Mouse (Mus musculus) thymus, adult 2 months (tissue): ENCODE measurements around the gene Shc2. TPM values are rescaled to one million over a fixed set of nuclear protein-coding genes. Genes with fewer than 3 reads are reported as not detected.

Source experiments
- DNase-seq: peaks from one replicate; pipeline ENCODE4 v3.0.0; 2021
- H3K27ac ChIP-seq: fragments of 200-500 bp; 2 replicates; pipeline ENCODE4 v1.5.1; 2012; ENCODE audit warnings: low read length, control low read depth; ENCODE audit not compliant: control insufficient read depth, insufficient read depth
- H3K27me3 ChIP-seq: fragments of 200-500 bp; 2 replicates; pipeline ENCODE4 v1.6.1; 2012; ENCODE audit warnings: mild to moderate bottlenecking, low read length, moderate library complexity, mixed read lengths; ENCODE audit not compliant: control insufficient read depth, insufficient read depth
- H3K36me3 ChIP-seq: fragments of 200-500 bp; 2 replicates; pipeline ENCODE4 v1.6.1; 2012; ENCODE audit warnings: mild to moderate bottlenecking, low read length, moderate library complexity; ENCODE audit not compliant: control insufficient read depth, insufficient read depth
- H3K4me1 ChIP-seq: fragments of 200-500 bp; replicated peaks from 2 replicates; pipeline ENCODE4 v1.6.1; 2012; ENCODE audit warnings: low read length; ENCODE audit not compliant: control insufficient read depth, insufficient read depth
- H3K4me3 ChIP-seq: fragments of 200-500 bp; 2 replicates; pipeline ENCODE4 v1.5.1; 2012; ENCODE audit warnings: mild to moderate bottlenecking, low read length, control low read depth, moderate library complexity; ENCODE audit not compliant: control insufficient read depth, insufficient read depth
- CTCF ChIP-seq: fragments of 200-500 bp; IDR thresholded peaks from 2 replicates; pipeline ENCODE4 v1.5.1; 2012; ENCODE audit warnings: mild to moderate bottlenecking, control low read depth, low read length, moderate library complexity, borderline replicate concordance; ENCODE audit not compliant: control insufficient read depth, poor library complexity, insufficient read depth; ENCODE audit errors: extremely low read depth
- POLR2A ChIP-seq: fragments of 200-500 bp; IDR thresholded peaks from 2 replicates; pipeline ENCODE4 v1.6.1; 2012; ENCODE audit warnings: mild to moderate bottlenecking, low read length, control low read depth, moderate library complexity; ENCODE audit not compliant: control insufficient read depth, poor library complexity, insufficient read depth; ENCODE audit errors: extremely low read depth
- WGBS: fragments of 180-500 bp; shearing (Covaris S2); methylation state at CpG from one replicate; pipeline ENCODE4 v1.1.7; 2018; 5-methylcytosine and 5-hydroxymethylcytosine counted together
- polyA plus RNA-seq: library from polyadenylated mRNA; depleted of rRNA; stranded (reverse); fragments of >200 nt; gene quantifications from 2 replicates; pipeline ENCODE4 v1.2.3, GENCODE M21; 2012

Gene Shc2
- polyA plus RNA-seq, 1 experiment: 1.2 TPM

DNA sequence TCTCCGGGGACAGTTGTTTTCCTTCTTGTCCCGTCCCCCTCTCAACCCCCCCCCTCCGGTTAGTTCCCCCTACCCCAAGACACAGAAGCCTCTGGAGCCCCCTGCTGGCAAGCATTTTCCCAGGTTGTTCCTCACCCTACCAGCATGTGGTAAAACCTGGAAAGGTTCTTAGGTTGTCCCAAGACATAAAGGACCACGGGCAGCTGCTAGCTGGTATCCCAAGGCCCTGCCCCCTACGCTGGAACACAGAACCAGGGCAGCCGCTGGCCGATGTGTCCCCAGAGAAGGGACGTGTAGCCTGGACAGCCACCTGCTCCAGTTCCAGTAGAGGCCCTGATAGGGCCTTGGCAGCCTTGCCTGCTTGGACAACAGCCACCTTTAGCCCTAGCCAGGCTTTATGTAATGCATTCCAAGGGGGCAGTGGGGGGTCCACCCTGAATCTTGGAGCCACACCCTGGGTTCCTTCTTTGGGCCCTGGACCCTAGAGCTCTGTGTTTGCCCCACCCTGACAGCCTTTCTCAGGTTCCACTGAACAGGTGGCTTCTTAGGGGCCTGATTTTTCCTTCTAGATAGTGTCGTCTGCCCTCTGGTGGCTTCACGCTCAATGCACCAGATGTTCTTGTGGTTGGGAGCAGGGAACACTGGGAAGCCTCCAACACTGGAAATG lies 45.3 kb upstream of the Shc2 start:
- Histone ChIP-seq H3K4me3 (peak overlapping the region; percentile 70), H3K4me1 (peaks cover 19% of the 10 kb centered on the region), H3K27ac (no peak overlapping the region), H3K27me3 (no peaks in the 10 kb centered on the region), H3K36me3 (peaks cover 26% of the 10 kb centered on the region)
- WGBS: 4% methylated on average over 10 of the region's 10 CpGs
- peak; percentile 73 for DNase-seq
- no peak for TF ChIP-seq CTCF
- TF ChIP-seq POLR2A: no peak

DNA sequence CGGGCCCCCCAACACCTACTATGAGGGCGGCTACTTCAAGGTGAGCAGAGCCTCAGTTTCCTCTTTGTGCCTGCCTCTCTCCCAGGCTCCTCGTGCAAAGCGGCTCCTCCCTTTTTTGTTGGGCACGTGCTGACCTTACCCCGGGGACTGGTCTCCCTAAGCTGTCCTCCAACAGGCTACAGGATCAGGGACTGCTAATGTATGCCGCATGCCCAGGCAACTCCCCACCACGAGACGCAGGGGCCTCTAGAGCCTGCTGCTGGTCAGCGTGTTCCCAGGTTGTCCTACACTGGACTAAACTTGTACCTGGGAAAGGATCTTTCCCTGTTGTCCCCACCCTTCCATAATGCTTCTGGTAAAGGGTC lies 44.8 kb upstream of the Shc2 start:
- Histone ChIP-seq H3K36me3 (peaks cover 20% of the 10 kb centered on the region), H3K4me1 (peaks cover 19% of the 10 kb centered on the region), H3K27me3 (no peaks in the 10 kb centered on the region), H3K4me3 (peak overlapping the region; percentile 70), H3K27ac (no peak overlapping the region)
- WGBS: 0% methylated on average over 10 of the region's 10 CpGs
- DNase-seq: peak; percentile 35
- TF ChIP-seq CTCF (no peak), POLR2A (no peak)

- H3K27ac ChIP-seq: peak within 1 kb of the TSS; percentile 35
- peak; percentile 75; the same call in 1 of the 2 replicates for TF ChIP-seq CTCF
- peak; percentile 95 for TF ChIP-seq POLR2A
- peaks cover 19% of the 10 kb centered on the region for H3K4me1 ChIP-seq
- H3K4me3 ChIP-seq: peak within 1 kb of the TSS; percentile 70
- H3K36me3 ChIP-seq: peaks cover 12% of the 10 kb centered on the region
- DNase-seq: peak; percentile 99
- WGBS: 2% methylated on average over 84 of the region's 84 CpGs
- H3K27me3 ChIP-seq: no peaks in the 10 kb centered on the region
Measured at GRCm38 (mm10) chr10:79681591-79682245, 44.0 kb upstream of the Shc2 start, which contains the start of gene Cdc34. Gene Cdc34, plus strand, starts transcription at chr10:79682195.

- TF ChIP-seq POLR2A (no peak), CTCF (no peak)
- 41% methylated on average over 11 of the region's 11 CpGs for WGBS
- H3K27me3 ChIP-seq: no peaks in the 10 kb centered on the region
- peak overlapping the region; percentile 35 for H3K27ac ChIP-seq
- H3K4me1 ChIP-seq: peaks cover 19% of the 10 kb centered on the region
- H3K36me3 ChIP-seq: peaks cover 8% of the 10 kb centered on the region
- peak; percentile 27 for DNase-seq
- H3K4me3 ChIP-seq: peak overlapping the region; percentile 42
Measured at GRCm38 (mm10) chr10:79680606-79681495, 43.1 kb upstream of the Shc2 start.

- H3K36me3 ChIP-seq: no peaks in the 10 kb centered on the region
- no peak overlapping the region for H3K4me3 ChIP-seq
- no peaks in the 10 kb centered on the region for H3K27me3 ChIP-seq
- no peak for DNase-seq
- WGBS: 97% methylated on average over 44 of the region's 44 CpGs
- H3K27ac ChIP-seq: no peak overlapping the region
- TF ChIP-seq POLR2A (no peak), CTCF (no peak)
- H3K4me1 ChIP-seq: peaks cover 2% of the 10 kb centered on the region
Measured at GRCm38 (mm10) chr10:79675346-79676035, 37.8 kb upstream of the Shc2 start.

DNA sequence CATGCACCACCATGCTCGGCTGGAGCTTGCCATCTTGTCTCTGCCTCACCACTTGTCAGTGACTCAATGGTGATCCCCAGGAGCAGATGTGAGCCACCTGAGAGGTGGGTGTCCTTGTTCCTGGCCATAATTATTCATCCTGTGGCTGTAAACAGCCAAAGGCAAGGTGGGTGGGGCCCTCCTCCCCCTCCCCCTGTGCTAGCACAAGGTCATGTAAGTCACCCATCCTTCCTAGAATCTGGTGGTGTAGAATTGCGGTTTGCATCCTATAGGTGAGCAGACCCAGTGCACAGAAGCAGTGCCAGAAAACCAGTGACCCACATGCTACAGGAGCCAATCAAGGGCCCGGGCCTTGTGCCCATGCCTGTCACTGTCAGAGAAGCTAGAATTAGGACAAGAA lies 35.3 kb upstream of the Shc2 start:
- Histone ChIP-seq H3K4me3 (no peak overlapping the region), H3K27ac (no peak overlapping the region), H3K4me1 (peaks cover 9% of the 10 kb centered on the region), H3K27me3 (no peaks in the 10 kb centered on the region), H3K36me3 (no peaks in the 10 kb centered on the region)
- no peak for DNase-seq
- TF ChIP-seq CTCF (no peak), POLR2A (no peak)
- WGBS: 100% methylated on average over 3 of the region's 3 CpGs
